Mouse (Mus musculus) midbrain, postnatal 0 days (tissue): Measurements from ENCODE around the gene Klhl40. TPM values are rescaled to one million over a fixed set of nuclear protein-coding genes. Genes with fewer than 3 reads are reported as not detected.
A peak's percentile ranks its signal among the peaks of the same experiment; 100 is the strongest.

Experiments used
- ATAC-seq: fragments of 200-750 bp; cut with Nextera tagmentation; 2 replicates; pipeline ENCODE4 v1.8.0; 2017; ENCODE audit warnings: moderate number of reproducible peaks, mild to moderate bottlenecking, moderate TSS enrichment, moderate library complexity; ENCODE audit not compliant: low FRiP score
- DNase-seq: peaks from one replicate; pipeline ENCODE4 v3.0.0-alpha.2; 2015; ENCODE audit warnings: low spot score
- H3K27ac ChIP-seq: fragments of 300-500 bp; sonication (generic); 2 replicates; pipeline ENCODE4 v1.5.1; 2014; ENCODE audit warnings: low read depth, mild to moderate bottlenecking, low read length, mixed read lengths
- H3K27me3 ChIP-seq: fragments of 300-500 bp; sonication (generic); 2 replicates; pipeline ENCODE4 v1.6.1; 2014; ENCODE audit warnings: low read length, control low read depth, mixed read lengths; ENCODE audit not compliant: insufficient read depth
- H3K36me3 ChIP-seq: fragments of 300-500 bp; sonication (generic); 2 replicates; pipeline ENCODE4 v1.6.1; 2014; ENCODE audit warnings: low read length, control low read depth, mixed read lengths; ENCODE audit not compliant: insufficient read depth
- H3K4me1 ChIP-seq: fragments of 300-500 bp; sonication (generic); 2 replicates; pipeline ENCODE4 v1.6.1; 2014; ENCODE audit warnings: mild to moderate bottlenecking, control low read depth, antibody characterized with exemption, low read length, mixed read lengths; ENCODE audit not compliant: insufficient read depth
- H3K4me2 ChIP-seq: fragments of 300-500 bp; sonication (generic); 2 replicates; pipeline ENCODE4 v1.6.1; 2014; ENCODE audit warnings: low read depth, mild to moderate bottlenecking, low read length, mixed read lengths; ENCODE audit not compliant: poor library complexity, severe bottlenecking
- H3K4me3 ChIP-seq: fragments of 300-500 bp; sonication (generic); 2 replicates; pipeline ENCODE4 v1.5.1; 2014; ENCODE audit warnings: low read depth, mild to moderate bottlenecking, low read length, moderate library complexity
- H3K9ac ChIP-seq: fragments of 300-500 bp; sonication (generic); replicated peaks from 2 replicates; pipeline ENCODE4 v1.6.1; 2014; ENCODE audit warnings: mild to moderate bottlenecking, low read length, moderate library complexity, mixed read lengths; ENCODE audit not compliant: poor library complexity, severe bottlenecking
- H3K9me3 ChIP-seq: fragments of 300-500 bp; sonication (generic); 2 replicates; pipeline ENCODE4 v1.6.1; 2016; ENCODE audit warnings: low read length, control low read depth
- CTCF ChIP-seq: IDR thresholded peaks from 2 replicates; pipeline ENCODE4 v1.5.1; 2016; ENCODE audit warnings: antibody characterized with exemption, mild to moderate bottlenecking
- WGBS: fragments of 180-500 bp; shearing (Covaris S2); extraction: QIAGEN DNeasy Blood & Tissue Kit; methylation state at CpG from one replicate; pipeline ENCODE4 v1.1.7; 2014; 5-methylcytosine and 5-hydroxymethylcytosine counted together
- polyA plus RNA-seq: library from polyadenylated mRNA; unstranded; fragments of >200 nt; fragmentation: Nextera tagmentation; extraction: Ambion mirVana; gene quantifications from 2 replicates; pipeline ENCODE4 v1.2.1, GENCODE M21; 2015
- total RNA-seq: library from RNA; depleted of rRNA; stranded (reverse); fragments of >200 nt; gene quantifications from 2 replicates; pipeline ENCODE4 v1.2.3, GENCODE M21; 2014

Gene Klhl40
- total and polyA plus RNA-seq, 2 experiments from 2014 or later: 1.3 to 3.2 TPM

DNA sequence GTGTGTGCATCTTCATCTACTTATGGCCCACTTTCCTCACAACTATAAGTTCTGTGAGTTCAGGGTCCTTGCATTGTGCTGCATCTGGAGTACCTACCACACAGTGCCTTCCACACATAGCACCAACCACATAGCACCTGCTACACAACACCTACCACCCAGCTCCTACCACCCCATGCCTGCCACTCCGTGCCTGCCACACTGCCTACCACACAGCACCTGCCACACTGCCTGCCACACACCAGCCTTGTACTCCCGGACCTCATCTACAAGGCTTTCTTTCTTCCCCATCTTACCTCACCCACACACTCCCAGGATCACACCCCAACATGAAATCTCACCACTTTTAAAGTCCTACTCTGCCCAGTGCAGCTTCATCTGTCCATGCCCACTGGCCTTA lies 9.0 kb downstream of the Klhl40 start:
- DNase-seq: no peak
- no peak for TF ChIP-seq CTCF
- no peak overlapping the region for H3K4me3 ChIP-seq

GRCm38 (mm10) chr9:121791206-121791605 lies 13.8 kb downstream of the Klhl40 start:
- no peak for TF ChIP-seq CTCF
- WGBS: 21% methylated on average over 5 of the region's 5 CpGs

More for the DNA sequence above, 9.0 kb downstream of the Klhl40 start:
- 68% methylated on average over 2 of the region's 2 CpGs for WGBS
- Histone ChIP-seq H3K9ac (no peak overlapping the region), H3K4me2 (no peak overlapping the region), H3K36me3 (no peaks in the 10 kb centered on the region), H3K4me1 (no peaks in the 10 kb centered on the region), H3K9me3 (no peaks in the 10 kb centered on the region), H3K27ac (no peak overlapping the region), H3K27me3 (no peaks in the 10 kb centered on the region)
- ATAC-seq: no peak

DNA sequence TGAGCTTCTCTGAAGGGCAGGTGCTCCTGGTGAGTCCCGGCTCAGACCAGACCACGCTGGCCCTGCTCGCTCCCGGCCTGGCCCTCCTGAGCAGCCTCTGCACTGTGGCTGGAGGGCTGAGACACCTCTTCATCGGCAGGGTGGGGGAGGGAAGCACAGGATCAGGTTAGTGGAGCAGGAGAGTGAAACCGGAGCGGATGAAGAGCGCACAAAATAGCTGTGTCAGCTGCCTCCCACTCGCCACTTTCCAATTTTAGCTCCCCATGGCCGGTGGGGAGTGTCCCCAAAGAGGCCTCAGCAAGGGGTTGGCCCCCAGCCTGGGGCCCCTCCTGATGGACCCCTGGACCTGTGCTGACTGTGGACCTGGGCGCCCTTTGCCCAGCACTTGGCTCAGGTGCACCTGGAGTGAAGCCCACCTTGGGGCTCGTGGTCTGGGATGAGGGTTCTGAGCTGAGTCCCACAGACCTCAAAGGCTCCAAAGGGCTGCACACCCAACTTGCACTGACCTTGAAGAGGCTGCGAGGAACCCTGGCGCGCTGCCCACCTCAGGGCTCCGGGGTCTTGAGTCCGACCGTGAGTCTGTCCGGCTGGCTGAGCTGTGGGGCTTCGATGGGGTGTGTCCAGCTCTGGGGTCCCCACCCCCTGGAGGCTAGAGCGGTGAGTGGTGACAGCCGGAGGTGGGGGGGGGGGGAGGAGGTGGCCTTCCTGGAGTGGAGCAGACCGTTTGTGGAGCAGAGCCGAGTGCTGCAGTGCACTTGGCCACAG lies 14.5 kb downstream of the Klhl40 start, which contains the start of gene Hhatl:
Hhatl (minus strand) TSS at position 751 of the 765 bp plus-strand sequence.
- H3K4me2 ChIP-seq: no peak within 1 kb of the TSS
- no peaks in the 10 kb centered on the region for H3K9me3 ChIP-seq
- no peak for TF ChIP-seq CTCF
- 44% methylated on average over 23 of the region's 24 CpGs for WGBS
- no peaks in the 10 kb centered on the region for H3K4me1 ChIP-seq
- H3K27me3 ChIP-seq: no peaks in the 10 kb centered on the region
- ATAC-seq: no peak
- no peak for DNase-seq
- no peak within 1 kb of the TSS for H3K27ac ChIP-seq
- no peak within 1 kb of the TSS for H3K9ac ChIP-seq
- no peaks in the 10 kb centered on the region for H3K36me3 ChIP-seq
- H3K4me3 ChIP-seq: no peak within 1 kb of the TSS

More at GRCm38 (mm10) chr9:121791206-121791605, 13.8 kb downstream of the Klhl40 start:
- Histone ChIP-seq H3K27me3 (no peaks in the 10 kb centered on the region), H3K9ac (no peak overlapping the region), H3K9me3 (no peaks in the 10 kb centered on the region), H3K4me2 (no peak overlapping the region), H3K36me3 (no peaks in the 10 kb centered on the region), H3K27ac (no peak overlapping the region), H3K4me1 (no peaks in the 10 kb centered on the region), H3K4me3 (no peak overlapping the region)
- peak; percentile 29 for DNase-seq
- ATAC-seq: no peak

- Histone ChIP-seq H3K36me3 (no peaks in the 10 kb centered on the region), H3K9me3 (no peaks in the 10 kb centered on the region), H3K4me3 (no peak overlapping the region), H3K9ac (no peak overlapping the region), H3K4me1 (no peaks in the 10 kb centered on the region), H3K27ac (no peak overlapping the region), H3K27me3 (no peaks in the 10 kb centered on the region), H3K4me2 (no peak overlapping the region)
- ATAC-seq (no peak), DNase-seq (peak; percentile 56)
- TF ChIP-seq CTCF: no peak
- 57% methylated on average over 1 of the region's 1 CpGs for WGBS
These were observed 17.6 kb downstream of the Klhl40 start for GRCm38 (mm10) chr9:121794972-121795539.

DNA sequence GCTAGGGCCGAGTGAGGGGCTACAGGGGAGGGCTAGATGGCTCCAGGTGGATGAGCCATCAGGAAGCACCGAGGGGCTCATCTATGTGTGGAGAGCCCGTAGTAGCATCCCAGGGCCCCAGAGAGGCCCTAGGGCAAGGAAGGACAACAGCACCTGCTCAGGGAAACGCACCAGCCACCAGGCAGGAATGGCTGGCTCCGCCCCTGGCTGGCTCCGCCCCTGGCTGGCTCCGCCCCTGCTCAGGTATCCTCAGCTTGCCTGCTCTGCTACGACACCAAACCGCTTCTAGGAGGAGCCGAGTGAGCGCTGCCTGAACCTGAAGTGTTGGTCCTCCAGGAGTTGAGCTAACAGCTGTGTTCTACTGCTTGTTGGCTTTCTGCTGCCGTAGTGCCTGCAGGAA lies 20.3 kb downstream of the Klhl40 start:
- Histone ChIP-seq H3K4me1 (no peaks in the 10 kb centered on the region), H3K4me2 (no peak overlapping the region), H3K9me3 (no peaks in the 10 kb centered on the region), H3K36me3 (no peaks in the 10 kb centered on the region), H3K27me3 (no peaks in the 10 kb centered on the region), H3K9ac (no peak overlapping the region), H3K27ac (no peak overlapping the region), H3K4me3 (no peak overlapping the region)
- 30% methylated on average over 12 of the region's 12 CpGs for WGBS
- DNase-seq (no peak), ATAC-seq (0 out of 2 replicates have a peak, but pooled peaks have one; percentile 9)
- TF ChIP-seq CTCF: no peak

GRCm38 (mm10) chr9:121798887-121799520 lies 21.6 kb downstream of the Klhl40 start:
- no peak for DNase-seq
- ATAC-seq: no peak
- Histone ChIP-seq H3K9me3 (no peaks in the 10 kb centered on the region), H3K36me3 (no peaks in the 10 kb centered on the region), H3K4me1 (no peaks in the 10 kb centered on the region), H3K9ac (no peak overlapping the region), H3K27me3 (no peaks in the 10 kb centered on the region), H3K4me2 (no peak overlapping the region), H3K27ac (no peak overlapping the region), H3K4me3 (no peak overlapping the region)
- 38% methylated on average over 6 of the region's 6 CpGs for WGBS
- TF ChIP-seq CTCF: no peak
